Mouse (Mus musculus): ENCODE results near the gene Abcb9. TPM values are rescaled to one million over a fixed set of nuclear protein-coding genes. Genes with fewer than 3 reads are reported as not detected.

Abcb9 gene
- total RNA-seq, 2 experiments from 2014 or later: 8.9 to 10.7 TPM

DNA sequence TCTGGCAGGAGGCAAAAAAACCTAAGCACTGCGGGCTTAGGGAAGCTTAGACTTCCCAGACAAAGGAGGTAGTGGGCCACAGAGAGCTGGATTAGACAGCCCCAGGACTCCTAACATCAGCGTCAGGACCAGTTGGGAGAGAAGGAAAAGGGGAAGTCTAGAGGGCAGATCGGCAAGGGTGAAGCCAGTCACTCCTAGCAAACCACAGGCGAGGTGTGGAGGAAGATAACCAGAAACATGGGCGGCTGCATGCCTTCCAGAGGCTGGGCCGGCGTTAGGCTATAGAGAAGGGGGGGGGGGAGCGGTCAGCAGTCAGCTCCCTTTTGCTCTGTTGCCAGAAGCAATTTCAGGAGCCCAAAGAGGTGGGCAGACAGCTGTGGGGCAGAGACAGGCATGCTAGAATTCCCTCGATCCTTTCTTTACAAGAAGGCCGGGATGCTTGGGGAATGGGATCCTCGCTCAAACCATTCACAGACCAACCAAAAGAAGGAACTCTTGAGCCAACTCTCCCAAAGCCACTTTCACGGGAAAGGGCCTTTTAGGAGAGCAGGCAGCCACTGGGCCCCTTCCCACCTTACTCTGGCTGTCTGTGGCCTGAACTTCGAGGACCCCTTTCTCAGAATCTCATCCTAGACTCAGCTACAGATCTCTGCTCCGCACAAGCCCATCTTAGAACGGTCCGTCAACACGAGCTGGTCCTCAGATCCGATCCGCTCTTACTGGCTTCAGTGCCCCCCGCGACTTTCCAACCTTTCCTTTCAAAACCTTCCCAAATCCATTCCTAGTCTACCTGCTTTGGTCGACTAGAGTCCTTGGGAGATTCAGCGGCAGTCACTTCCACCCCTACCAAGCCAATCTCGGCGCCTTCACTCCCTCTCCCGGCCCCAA, 64.3 kb downstream of the Abcb9 start:
- DNase-seq: peak; percentile 44 to 71

DNA sequence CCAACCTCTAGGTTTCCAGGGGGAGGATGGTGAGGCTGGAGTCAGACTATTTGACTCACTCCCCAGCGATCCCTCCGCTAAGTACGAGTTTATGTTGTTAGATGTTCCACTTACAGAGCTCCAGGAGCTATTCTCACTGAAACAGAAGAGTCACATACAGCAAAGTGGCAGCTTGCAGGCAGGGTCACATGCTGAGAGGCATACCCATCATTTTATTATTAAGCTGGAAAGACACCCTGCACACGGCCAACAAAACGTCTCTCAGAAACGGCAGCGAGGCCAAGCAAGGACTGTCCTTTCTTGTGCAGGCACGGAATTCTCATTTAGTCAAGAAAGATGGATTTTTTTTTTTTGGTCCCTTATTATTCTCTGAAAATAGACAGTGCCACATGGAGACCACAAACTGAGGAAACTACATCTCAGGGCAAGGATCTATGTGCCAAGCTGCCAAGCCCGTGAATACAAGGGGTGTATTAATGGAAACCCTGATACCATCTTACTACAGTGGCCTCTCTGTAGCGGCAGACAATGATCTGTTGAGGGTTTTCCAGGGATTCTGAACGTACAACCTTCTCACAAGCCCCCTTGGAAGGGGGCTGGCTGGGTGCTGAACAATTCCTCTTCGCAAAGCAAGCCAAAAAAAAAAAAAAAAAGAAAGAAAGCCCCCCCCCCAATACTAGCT, 65.1 kb downstream of the Abcb9 start:
- peak in 1 of 2 experiments; percentile 39 for DNase-seq

DNA sequence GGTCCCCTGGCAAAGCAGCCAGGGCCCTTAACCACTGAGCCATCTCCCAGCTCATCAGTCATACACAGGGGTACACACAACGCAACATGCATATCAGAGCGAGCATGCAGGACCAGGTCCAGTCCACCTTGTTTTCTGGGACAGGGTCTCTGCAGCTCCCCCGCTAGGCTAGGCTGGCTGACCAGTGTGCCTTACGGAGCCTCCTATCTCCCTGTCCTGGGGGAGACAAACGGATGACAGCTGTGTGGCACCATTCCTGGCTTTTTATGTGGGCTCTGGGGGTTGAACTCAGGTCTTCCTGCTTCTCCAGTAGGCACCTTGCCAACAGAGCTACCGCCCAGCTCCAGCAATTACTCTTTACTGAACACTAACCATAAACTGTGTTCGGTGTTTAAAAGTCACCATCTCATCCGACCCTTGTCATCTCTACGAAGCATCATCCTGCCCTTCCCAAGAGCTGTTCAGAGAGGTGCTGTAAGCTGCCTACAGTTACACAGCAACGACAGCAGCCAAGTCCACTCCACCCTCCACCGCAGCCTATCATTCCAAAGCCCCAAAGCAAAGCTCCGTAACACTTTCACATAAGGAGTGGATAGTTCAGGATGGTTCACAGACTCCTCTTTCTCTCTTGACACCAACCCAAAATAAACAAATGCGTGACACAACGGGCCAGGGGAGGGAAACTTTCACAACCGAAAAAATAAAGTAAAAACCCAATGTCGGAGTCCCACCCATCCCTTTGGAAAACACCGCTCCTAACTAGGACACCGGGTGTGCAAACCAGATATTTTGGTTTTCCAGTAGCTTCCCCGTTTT, 66.2 kb downstream of the Abcb9 start:
- DNase-seq: peak in 1 of 2 experiments; percentile 42

DNA sequence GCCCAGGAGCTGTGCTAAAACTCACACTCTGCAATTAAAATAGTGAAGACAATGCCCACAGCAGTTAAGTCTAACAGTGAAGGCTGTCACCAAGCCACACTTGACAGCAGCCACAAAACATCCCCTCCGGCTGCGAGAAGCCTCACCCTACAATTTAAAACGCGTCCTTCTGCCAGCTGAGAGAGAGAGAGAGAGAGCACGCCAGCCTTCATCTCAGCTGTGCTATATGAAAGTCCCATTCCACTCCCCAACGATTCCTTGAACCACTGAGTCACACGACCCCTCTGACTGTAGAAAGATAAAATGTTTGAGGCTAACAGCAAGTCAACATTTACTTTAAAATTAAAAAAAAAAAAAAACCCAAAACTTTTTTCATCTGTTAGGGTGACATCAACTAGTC, 66.9 kb downstream of the Abcb9 start:
- no peak for DNase-seq

DNA sequence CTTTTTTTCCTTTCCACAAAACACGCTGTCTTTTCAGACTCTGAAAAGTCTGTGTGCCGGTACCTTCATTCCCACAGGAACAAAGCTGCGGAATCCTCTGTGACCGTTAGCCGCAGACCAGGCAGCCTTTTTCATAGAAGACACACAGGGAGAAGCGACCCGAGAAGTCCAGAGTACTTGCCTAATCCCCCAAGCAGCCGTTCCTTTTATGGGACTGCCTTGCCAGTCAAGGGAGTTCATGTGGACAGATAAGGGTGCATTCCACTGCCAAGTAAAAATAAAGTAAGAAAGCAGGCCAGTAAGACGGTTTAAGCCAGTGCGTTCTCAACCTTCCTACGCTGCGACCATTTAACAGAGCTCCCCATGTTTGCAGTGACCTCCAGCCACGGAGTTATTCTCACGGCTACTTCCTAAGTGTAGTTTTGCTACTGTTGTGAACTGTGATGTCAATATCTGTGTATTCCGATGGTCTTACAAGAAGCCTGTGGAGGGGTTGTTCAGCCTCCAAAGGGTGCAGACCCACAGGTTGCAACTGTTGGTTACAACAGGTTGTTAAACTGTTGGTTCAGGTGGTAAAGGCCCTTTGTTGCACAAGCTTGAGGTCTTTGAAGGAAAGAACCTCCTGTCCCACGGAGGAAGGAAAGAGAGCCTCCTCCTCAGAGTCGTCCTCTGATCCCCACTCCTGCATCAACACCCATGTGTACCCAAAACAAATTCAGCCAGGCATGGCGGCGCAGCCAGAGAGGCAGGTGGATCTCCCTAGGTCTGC, 67.7 kb downstream of the Abcb9 start:
- DNase-seq: no peak

DNA sequence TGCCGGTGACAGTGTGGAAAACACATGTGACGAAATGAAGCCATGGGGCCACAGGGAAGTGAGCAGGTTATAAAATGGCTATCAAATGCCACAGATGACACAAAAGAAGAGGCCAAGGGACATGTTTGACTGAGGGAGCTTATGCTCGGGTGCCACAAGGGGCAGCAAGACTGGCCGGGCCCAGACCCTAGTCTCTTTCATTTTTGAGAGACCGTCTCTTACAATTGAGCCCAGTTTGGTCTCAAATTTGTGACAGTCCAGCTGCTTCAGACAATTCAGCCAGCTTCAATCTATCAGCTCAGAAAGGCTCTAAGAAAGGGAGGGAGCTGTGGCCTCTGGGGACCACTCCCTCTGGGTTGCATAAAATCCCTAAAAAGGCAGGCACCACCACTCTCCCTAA, 69.0 kb downstream of the Abcb9 start:
- DNase-seq: no peak

DNA sequence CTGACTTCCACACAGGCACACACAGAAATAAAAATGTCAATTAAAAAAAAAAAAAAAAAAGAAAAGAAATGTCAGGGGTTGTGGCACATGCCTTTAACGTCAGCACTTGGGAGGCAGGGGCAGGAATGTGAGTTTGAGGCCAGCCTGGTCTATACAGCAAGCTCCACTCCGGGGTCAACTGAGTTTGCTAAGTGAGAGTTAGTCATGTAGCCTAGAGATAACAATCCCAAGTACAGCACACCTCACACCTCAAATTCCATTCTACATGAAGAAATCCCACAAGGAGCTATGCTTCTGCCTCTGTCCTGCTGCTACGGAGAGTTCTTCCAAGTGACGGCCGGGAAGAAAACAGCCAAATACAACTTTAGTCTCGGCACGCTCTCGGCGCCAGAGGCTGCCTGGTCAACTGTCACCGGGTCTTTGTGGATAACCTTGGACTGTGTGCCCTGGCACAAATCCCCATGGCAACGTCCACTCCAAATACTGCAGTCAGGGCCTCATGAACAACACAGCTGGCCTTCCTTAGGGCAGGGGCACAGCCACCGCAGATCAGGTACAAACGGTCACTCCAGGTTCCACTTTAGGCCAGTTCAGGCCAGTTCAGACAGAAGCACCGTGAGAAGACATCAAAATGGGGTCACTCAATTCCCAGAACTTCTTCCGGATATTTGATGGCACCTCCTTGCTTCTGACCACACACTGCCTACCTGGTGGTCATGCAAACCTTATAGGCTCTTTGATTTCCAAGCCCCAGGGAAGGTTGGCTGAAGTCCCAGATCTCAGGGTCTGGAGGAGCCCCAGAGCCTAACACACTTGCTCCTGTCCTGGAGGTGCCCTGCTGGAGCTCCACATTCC, 69.8 kb downstream of the Abcb9 start:
- peak; percentile 62 to 69 for DNase-seq

DNA sequence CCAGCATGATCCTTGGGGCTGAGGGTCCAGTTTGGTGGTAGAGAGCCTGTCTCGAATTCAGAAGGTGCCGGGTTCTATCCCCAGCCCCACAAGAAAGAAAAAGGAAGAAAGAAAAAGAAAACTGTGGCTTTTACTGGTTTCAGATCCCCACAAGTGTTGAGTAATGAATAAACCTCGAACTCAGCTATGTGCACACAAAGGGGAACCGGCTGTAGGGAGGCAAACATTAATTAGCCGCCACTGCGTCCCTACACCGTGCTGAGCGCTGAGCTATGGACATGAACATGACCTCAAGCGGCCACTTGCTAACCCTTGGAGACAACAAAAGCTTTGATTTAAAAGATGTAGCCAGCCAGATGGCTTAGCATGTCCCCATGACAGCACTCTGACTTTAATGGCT, 70.5 kb downstream of the Abcb9 start:
- DNase-seq: no peak

DNA sequence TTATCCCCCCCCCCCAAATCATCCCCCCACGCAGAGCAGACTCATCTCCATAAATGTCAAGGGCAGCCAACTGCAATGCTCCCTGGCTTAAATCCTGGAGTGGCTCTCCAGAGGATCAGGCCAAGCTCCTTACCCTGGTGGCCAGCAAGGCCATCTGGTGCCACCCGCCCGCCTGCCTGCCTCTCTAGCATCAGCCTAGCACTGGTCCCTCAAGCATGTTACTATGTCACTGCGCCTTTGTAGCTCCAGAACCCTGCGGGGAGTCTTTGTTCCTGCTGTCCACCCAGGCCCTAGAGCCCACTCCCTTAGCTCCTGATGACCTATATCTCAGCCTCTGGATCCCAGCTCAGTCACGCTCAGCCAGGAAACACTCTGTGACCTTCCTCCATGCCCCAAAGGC, 70.9 kb downstream of the Abcb9 start:
- peak in 1 of 2 experiments; percentile 57 for DNase-seq

DNA sequence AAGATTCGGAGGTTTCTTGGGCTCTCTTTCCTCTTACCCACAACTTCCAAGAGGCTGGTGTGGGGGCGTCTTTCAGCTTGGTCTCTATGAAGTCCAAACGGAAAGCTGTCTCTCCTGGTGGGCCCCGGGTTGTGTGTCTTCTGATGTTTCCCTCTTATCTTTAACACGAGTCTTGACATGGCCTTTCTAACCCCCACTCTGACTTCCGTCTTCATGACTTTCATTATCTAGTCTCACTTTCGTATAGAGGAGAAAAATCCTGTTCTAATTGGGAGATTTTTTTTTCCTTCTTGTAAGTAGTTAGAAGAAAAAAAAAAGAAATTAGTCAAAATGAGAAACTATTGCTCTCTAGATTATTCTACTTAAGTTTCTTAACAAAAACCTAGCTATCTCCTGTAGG, 73.2 kb downstream of the Abcb9 start:
- DNase-seq: no peak

DNA sequence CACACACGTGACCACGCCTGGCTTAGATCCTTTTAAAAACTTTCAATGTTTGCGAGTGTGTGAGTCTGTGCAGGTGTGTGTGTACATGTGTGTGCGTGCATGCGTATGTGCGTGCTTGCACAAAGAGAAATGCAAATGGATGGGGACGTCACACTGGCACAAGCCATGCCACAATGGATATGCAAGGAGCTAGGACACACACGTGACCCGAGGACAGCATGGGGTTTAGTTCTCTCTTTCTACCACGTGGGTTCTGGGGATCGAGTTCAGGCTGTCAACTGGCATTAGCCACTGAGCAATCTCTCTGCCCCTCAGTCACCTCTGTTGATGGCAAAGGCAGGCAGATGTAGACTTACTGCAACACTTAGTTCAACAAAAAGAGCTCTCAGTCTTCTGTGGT, 73.9 kb downstream of the Abcb9 start:
- no peak for DNase-seq

DNA sequence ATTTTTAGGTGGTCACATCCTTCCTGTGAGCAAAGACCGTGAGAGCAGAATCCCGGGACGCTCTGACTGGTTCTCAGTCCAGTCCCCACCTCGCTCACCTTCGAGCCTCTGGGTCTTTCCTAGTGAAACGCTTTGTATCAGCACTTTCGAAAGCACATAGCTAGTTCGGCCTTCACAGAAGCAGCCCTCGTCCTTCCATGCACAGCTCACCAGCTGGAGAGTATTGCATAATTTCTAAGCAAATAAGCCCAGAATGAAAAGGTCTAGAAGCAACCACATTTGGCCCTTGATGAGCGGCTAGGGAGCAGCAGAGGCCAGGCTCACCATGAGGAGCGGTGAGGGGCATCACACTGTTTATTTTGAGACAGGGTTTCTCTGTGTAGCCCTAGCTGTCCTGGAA, 74.5 kb downstream of the Abcb9 start:
- DNase-seq: peak; percentile 39 to 64

DNA sequence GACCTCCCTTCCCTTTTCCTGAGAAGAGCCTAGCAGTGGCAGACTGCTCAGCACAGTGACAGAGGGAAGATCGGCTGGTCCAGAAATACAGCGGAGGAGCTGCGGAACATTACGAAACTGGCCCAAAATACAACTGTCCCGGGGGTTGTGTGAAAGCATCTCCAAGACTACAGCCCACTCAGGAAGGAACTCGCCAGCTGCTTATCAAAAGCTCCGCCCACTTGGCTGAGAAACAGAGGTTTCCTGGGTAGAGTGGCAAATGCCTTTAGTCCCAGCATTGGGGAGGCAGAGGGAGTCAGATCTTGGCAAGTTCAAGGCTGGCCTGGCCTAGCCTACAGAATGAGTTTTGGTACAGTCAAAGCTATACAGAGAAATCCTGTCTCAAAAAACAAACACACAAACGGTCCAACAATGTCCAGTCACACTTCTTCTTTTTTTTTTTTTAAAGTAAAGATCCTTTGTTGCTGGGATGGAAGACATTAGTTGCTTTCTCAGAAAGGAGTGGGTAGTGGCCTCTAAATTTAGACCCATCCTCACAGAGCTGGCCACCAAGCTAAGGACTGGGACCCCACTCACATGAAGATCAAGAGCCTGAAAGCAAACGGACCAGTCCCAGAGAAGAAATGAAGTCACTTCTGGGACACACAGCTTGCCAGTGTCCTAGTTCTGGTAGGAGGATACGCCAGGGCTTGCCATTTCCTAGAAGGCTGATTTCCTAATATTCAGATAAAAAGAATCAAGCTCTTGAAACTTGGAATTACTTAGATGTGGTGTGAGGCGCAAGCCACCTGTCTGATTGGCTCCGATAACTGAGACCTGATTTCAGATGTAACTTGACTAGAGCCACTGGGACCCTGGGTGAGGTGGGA, 76.0 kb downstream of the Abcb9 start:
- peak; percentile 86 to 90 for DNase-seq

DNA sequence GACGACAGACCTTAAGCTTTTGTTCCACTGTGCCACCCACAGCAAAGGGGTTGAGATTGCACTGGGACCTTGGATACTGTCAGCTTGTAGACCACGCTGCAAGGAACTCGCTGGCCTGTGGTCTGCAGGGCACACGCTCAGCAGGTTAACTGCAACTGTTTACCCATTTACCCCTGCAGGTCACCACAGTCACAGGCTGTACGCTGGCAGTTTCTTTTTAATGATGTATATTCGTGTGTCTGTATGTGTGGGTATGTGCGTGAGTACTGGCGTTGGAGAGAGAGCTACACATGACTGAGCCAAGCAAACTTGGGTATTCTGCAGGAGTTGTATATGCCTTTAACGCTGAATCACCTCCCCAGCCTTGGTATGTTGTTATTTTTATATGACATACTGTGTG, 76.9 kb downstream of the Abcb9 start:
- no peak for DNase-seq

DNA sequence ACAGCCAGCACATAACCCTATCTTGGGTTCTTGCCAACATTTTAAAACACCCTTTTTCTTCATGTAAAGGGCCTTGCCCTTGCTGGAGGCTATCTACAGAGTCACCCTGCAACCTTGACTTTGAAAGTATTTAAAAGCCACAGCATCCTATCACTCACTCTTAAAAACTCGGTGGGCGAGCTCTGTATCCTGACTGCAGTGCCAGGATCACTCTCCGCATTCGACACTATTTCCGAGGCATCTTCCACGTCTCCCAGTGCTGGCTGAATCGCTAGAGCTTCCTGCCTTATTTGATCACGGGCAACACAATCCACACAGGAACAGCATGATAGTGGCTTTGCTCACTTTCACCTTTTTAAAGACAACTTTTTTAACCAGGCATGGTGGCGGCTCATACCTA, 77.7 kb downstream of the Abcb9 start:
- DNase-seq: no peak

DNA sequence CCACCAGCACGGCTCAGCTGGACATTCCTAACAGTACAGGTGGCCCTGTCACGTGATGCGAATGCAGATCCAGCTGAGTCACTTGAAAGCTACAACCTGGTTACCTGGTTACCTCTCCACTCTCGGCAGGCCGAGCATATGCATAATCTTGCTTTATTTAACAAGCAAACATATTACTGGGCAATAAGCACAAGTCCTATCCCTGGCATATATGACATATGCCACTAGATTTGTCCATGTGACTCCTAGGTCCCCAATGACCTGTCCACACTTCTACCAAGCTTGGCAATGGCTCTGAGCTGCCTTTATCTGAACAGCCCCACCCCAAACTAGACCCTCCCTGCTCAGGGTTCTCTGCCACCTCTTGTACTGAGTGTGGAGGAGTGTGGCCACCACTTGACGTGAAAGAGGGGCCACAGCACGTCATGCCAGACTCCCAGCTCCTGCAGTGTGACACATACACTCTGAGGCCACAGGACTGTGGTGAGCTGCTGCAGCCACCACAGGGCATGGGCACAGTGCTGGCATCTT, 79.2 kb downstream of the Abcb9 start:
- no peak for DNase-seq

DNA sequence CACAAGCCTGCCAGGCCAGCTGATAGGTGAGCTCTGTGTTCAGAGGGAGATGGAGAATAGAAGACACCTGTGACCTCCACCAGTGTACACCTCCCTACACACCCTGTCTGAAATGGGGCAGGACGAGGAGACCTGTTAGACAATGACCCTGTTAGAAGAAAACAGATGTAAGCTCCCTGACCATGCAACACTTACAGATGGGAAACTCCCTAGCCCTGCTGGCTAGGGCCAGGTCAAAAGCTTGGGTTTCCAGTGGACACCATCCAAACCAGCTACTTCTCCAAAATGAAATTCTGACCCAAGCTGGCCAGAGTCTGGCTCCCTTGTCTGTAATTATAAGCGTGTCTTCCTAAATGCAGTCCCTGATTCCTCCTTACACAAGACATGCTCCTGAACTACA, 79.9 kb downstream of the Abcb9 start:
- DNase-seq: no peak

DNA sequence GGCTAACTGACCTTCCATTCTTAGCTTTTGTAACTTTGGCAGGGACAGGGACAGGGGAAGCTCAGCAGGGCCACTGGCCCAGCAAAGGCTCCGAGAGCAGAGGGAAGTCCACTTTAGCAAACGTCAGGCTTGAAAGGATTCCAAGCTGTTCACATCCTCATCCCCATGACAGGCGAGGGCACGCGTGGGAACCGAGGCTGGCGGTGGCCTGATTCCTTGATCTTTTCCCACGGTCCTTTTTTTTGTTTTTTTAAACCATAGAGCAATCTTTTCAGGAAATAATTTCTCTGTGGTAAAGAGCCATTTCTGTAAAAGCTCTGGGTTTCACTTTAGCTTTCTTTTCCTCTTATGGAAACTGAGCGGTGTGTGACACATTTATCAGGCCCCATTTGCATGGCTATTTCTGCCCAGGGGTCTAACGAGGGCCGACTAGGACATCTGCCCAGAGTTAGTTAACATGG, 80.8 kb downstream of the Abcb9 start:
- DNase-seq: peak; percentile 76 to 87

DNA sequence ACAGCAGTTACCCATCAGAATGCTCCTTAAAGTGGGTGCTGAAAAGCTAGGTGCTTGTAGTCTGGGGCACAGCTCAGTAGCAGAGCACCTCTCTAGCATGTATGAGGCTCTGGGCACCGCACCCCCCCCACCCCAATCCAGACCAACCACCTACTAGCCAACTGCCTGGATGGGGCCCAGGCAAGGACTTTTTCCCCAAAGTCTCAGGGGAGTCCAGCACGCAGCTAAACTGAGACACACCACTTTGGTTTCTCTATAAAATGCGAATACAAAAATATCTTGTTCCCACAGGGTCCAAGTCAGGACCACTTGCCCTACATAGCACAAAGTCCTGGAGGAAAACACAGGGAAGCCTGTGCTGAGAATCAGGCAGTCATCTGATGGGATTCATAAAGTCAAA, 81.4 kb downstream of the Abcb9 start:
- no peak for DNase-seq

DNA sequence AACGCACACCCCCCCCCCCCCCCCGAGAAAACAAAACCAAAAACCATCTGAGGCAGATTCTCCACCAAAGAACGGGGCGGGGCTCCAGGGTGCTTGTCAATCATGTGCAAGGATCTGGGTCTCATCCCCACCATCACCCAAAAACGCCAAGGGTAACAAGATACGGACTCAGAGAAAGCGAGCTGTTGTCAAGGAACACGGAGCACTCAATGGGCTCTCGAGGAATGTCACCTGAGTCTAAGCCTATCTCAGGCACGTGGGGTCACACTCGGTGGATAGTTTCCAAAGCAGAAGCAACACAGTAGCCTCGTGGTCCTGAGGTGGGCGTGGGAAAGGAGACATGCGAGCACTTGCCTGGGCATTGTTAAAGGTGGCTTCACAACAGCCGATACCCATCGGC, 81.9 kb downstream of the Abcb9 start:
- no peak for DNase-seq
